Mouse (Mus musculus): Measurements from ENCODE around the gene Syne1.

GRCm38 (mm10) chr10:5170425-5170824 is 380.9 kb downstream of the Syne1 start:
- TF ChIP-seq CTCF (IDR thresholded peaks at IDR 0.05; ENCODE audit: insufficient read depth, low read length) = peak; percentile 10; the same call in 1 of the 2 replicates
- TF ChIP-seq POLR2A (IDR thresholded peaks at IDR 0.05; ENCODE audit: borderline replicate concordance, extremely low read depth, low read depth, low read length) = no peak
